Mouse (Mus musculus) hindbrain, embryonic 15.5 days (tissue): ENCODE data around the gene Klb. TPM values are rescaled to one million over a fixed set of nuclear protein-coding genes. Genes with fewer than 3 reads are reported as not detected.

Source experiments
- ATAC-seq: fragments of 200-750 bp; cut with Nextera tagmentation; 2 replicates; pipeline ENCODE4 v1.8.0; 2017; ENCODE audit warnings: low read depth, moderate number of reproducible peaks, moderate TSS enrichment; ENCODE audit not compliant: low FRiP score
- H3K27ac ChIP-seq: fragments of 300-500 bp; sonication (generic); replicated peaks from 2 replicates; pipeline ENCODE4 v1.5.1; 2015; ENCODE audit warnings: mild to moderate bottlenecking, inconsistent platforms
- H3K27me3 ChIP-seq: fragments of 300-500 bp; sonication (generic); 2 replicates; pipeline ENCODE4 v1.6.1; 2015; ENCODE audit warnings: control low read depth, inconsistent platforms
- H3K36me3 ChIP-seq: fragments of 300-500 bp; sonication (generic); 2 replicates; pipeline ENCODE4 v1.6.1; 2015; ENCODE audit warnings: control low read depth, inconsistent platforms
- H3K4me1 ChIP-seq: fragments of 300-500 bp; sonication (generic); replicated peaks from 2 replicates; pipeline ENCODE4 v1.6.1; 2015; ENCODE audit warnings: control low read depth, inconsistent platforms
- H3K4me2 ChIP-seq: fragments of 300-500 bp; sonication (generic); 2 replicates; pipeline ENCODE4 v1.6.1; 2015; ENCODE audit warnings: moderate library complexity, mild to moderate bottlenecking, inconsistent platforms
- H3K4me3 ChIP-seq: fragments of 300-500 bp; sonication (generic); 2 replicates; pipeline ENCODE4 v1.5.1; 2015; ENCODE audit warnings: mild to moderate bottlenecking, inconsistent platforms
- H3K9ac ChIP-seq: fragments of 300-500 bp; sonication (generic); 2 replicates; pipeline ENCODE4 v1.6.1; 2015; ENCODE audit warnings: inconsistent platforms
- H3K9me3 ChIP-seq: fragments of 300-500 bp; sonication (generic); 2 replicates; pipeline ENCODE4 v1.6.1; 2016; ENCODE audit warnings: control low read depth, inconsistent platforms
- WGBS: fragments of 180-500 bp; shearing (Covaris S2); methylation state at CpG from one replicate; pipeline ENCODE4 v1.1.7; 2015; 5-methylcytosine and 5-hydroxymethylcytosine counted together
- polyA plus RNA-seq: library from polyadenylated mRNA; unstranded; fragments of >200 nt; fragmentation: Nextera tagmentation; extraction: Ambion mirVana; gene quantifications from 2 replicates; pipeline ENCODE4 v1.2.1, GENCODE M21; 2015

Gene Klb
- polyA plus RNA-seq, 1 experiment from 2014 or later: 0.32 TPM

- H3K27me3 ChIP-seq: no peaks in the 10 kb centered on the region
- H3K4me3 ChIP-seq: no peak overlapping the region
- ATAC-seq: no peak
- no peak overlapping the region for H3K27ac ChIP-seq
- peaks cover 39% of the 10 kb centered on the region for H3K36me3 ChIP-seq
- H3K4me2 ChIP-seq: no peak overlapping the region
- H3K9ac ChIP-seq: no peak overlapping the region
- peaks cover 25% of the 10 kb centered on the region for H3K4me1 ChIP-seq
- 79% methylated on average over 6 of the region's 6 CpGs for WGBS
- no peaks in the 10 kb centered on the region for H3K9me3 ChIP-seq
Measured at GRCm38 (mm10) chr5:65387008-65387867, 39.1 kb downstream of the Klb start.

GRCm38 (mm10) chr5:65390648-65391644, 42.8 kb downstream of the Klb start, which contains the start of the genes Rpl9 and Lias:
Rpl9 (minus strand) TSS chr5:65391444.
Lias (plus strand) TSS chr5:65391497.
- peaks cover 33% of the 10 kb centered on the region for H3K4me1 ChIP-seq
- H3K4me2 ChIP-seq: peak within 1 kb of the TSS; percentile 86
- peak within 1 kb of the TSS; percentile 85 for H3K27ac ChIP-seq
- peak within 1 kb of the TSS; percentile 92 for H3K9ac ChIP-seq
- under 1% methylated on average over 83 of the region's 83 CpGs for WGBS
- H3K9me3 ChIP-seq: no peaks in the 10 kb centered on the region
- peak within 1 kb of the TSS; percentile 83 for H3K4me3 ChIP-seq
- no peaks in the 10 kb centered on the region for H3K27me3 ChIP-seq
- peak; percentile 95 for ATAC-seq
- H3K36me3 ChIP-seq: peaks cover 32% of the 10 kb centered on the region

GRCm38 (mm10) chr5:65391753-65392152, 43.6 kb downstream of the Klb start:
- peak overlapping the region; percentile 85 for H3K27ac ChIP-seq
- H3K9me3 ChIP-seq: no peaks in the 10 kb centered on the region
- WGBS: 4% methylated on average over 12 of the region's 12 CpGs
- H3K4me2 ChIP-seq: peak overlapping the region; percentile 86
- peak overlapping the region; percentile 83 for H3K4me3 ChIP-seq
- H3K4me1 ChIP-seq: peaks cover 33% of the 10 kb centered on the region
- H3K9ac ChIP-seq: peak overlapping the region; percentile 76
- 0 out of 2 replicates have a peak, but pooled peaks have one; percentile 9 for ATAC-seq
- peaks cover 40% of the 10 kb centered on the region for H3K36me3 ChIP-seq
- no peaks in the 10 kb centered on the region for H3K27me3 ChIP-seq

GRCm38 (mm10) chr5:65394425-65394824, 46.3 kb downstream of the Klb start:
- H3K27me3 ChIP-seq: no peaks in the 10 kb centered on the region
- WGBS: 96% methylated on average over 7 of the region's 7 CpGs
- ATAC-seq: no peak

GRCm38 (mm10) chr5:65401251-65401994, 53.3 kb downstream of the Klb start:
- no peaks in the 10 kb centered on the region for H3K27me3 ChIP-seq
- H3K4me1 ChIP-seq: no peaks in the 10 kb centered on the region
- H3K36me3 ChIP-seq: peaks cover 48% of the 10 kb centered on the region
- H3K27ac ChIP-seq: no peak overlapping the region
- H3K4me3 ChIP-seq: no peak overlapping the region
- no peak overlapping the region for H3K9ac ChIP-seq
- peak; percentile 54; the same call in 1 of the 2 replicates for ATAC-seq
- WGBS: 28% methylated on average over 2 of the region's 2 CpGs
- no peak overlapping the region for H3K4me2 ChIP-seq
- H3K9me3 ChIP-seq: no peaks in the 10 kb centered on the region

More at GRCm38 (mm10) chr5:65394425-65394824, 46.3 kb downstream of the Klb start:
- Histone ChIP-seq H3K4me1 (peaks cover 24% of the 10 kb centered on the region), H3K9me3 (no peaks in the 10 kb centered on the region), H3K27ac (no peak overlapping the region), H3K36me3 (peaks cover 31% of the 10 kb centered on the region), H3K9ac (no peak overlapping the region), H3K4me2 (no peak overlapping the region), H3K4me3 (no peak overlapping the region)

GRCm38 (mm10) chr5:65407989-65408388, 59.9 kb downstream of the Klb start:
- Histone ChIP-seq H3K9ac (no peak overlapping the region), H3K4me2 (no peak overlapping the region), H3K27me3 (no peaks in the 10 kb centered on the region), H3K36me3 (peaks cover 33% of the 10 kb centered on the region), H3K4me1 (no peaks in the 10 kb centered on the region), H3K4me3 (no peak overlapping the region), H3K27ac (peak overlapping the region; percentile 61), H3K9me3 (no peaks in the 10 kb centered on the region)
- peak; percentile 51; the same call in 1 of the 2 replicates for ATAC-seq
- WGBS: 22% methylated on average over 12 of the region's 12 CpGs

GRCm38 (mm10) chr5:65415653-65416458, 67.7 kb downstream of the Klb start:
- ATAC-seq: no peak
- 28% methylated on average over 26 of the region's 26 CpGs for WGBS
- no peak overlapping the region for H3K4me2 ChIP-seq
- no peak overlapping the region for H3K9ac ChIP-seq
- no peaks in the 10 kb centered on the region for H3K4me1 ChIP-seq
- H3K9me3 ChIP-seq: no peaks in the 10 kb centered on the region
- no peak overlapping the region for H3K4me3 ChIP-seq
- H3K27ac ChIP-seq: peak overlapping the region; percentile 58
- no peaks in the 10 kb centered on the region for H3K27me3 ChIP-seq
- peaks cover 66% of the 10 kb centered on the region for H3K36me3 ChIP-seq

- Histone ChIP-seq H3K4me2 (no peak overlapping the region), H3K9me3 (no peaks in the 10 kb centered on the region), H3K36me3 (peaks cover 72% of the 10 kb centered on the region), H3K27ac (no peak overlapping the region), H3K27me3 (no peaks in the 10 kb centered on the region), H3K4me3 (no peak overlapping the region), H3K4me1 (no peaks in the 10 kb centered on the region), H3K9ac (no peak overlapping the region)
- no peak for ATAC-seq
- WGBS: 72% methylated on average over 10 of the region's 10 CpGs
Measured at GRCm38 (mm10) chr5:65419136-65419535, 71.0 kb downstream of the Klb start.

GRCm38 (mm10) chr5:65420822-65421221, 72.7 kb downstream of the Klb start:
- Histone ChIP-seq H3K36me3 (peaks cover 77% of the 10 kb centered on the region), H3K4me3 (no peak overlapping the region), H3K9me3 (no peaks in the 10 kb centered on the region), H3K27me3 (no peaks in the 10 kb centered on the region), H3K27ac (no peak overlapping the region), H3K4me2 (no peak overlapping the region), H3K9ac (no peak overlapping the region), H3K4me1 (no peaks in the 10 kb centered on the region)
- ATAC-seq: no peak
- 86% methylated on average over 6 of the region's 6 CpGs for WGBS

- Histone ChIP-seq H3K9me3 (no peaks in the 10 kb centered on the region), H3K27ac (no peak overlapping the region), H3K4me2 (no peak overlapping the region), H3K4me1 (no peaks in the 10 kb centered on the region), H3K4me3 (no peak overlapping the region), H3K27me3 (no peaks in the 10 kb centered on the region), H3K36me3 (peaks cover 77% of the 10 kb centered on the region), H3K9ac (no peak overlapping the region)
- WGBS: 93% methylated on average over 8 of the region's 8 CpGs
- no peak for ATAC-seq
Measured at GRCm38 (mm10) chr5:65422803-65423202, 74.7 kb downstream of the Klb start.
